Mouse (Mus musculus) C2C12 (cell line): ENCODE measurements around the gene Rbm5.

Experiments used
- CEBPB ChIP-seq: IDR thresholded peaks from one replicate; pipeline ENCODE4 v1.6.1; 2011; ENCODE audit warnings: low read depth, mild to moderate bottlenecking, control low read depth, moderate library complexity
- CTCF ChIP-seq: IDR thresholded peaks from one replicate; pipeline ENCODE4 v1.5.1; 2011; ENCODE audit not compliant: control insufficient read depth, insufficient read depth, insufficient read length
- FOSL1 ChIP-seq: IDR thresholded peaks from one replicate; pipeline ENCODE4 v1.8.0; 2011; ENCODE audit warnings: mild to moderate bottlenecking, low read length; ENCODE audit not compliant: poor library complexity, insufficient read depth, severe bottlenecking
- MYOD1 ChIP-seq: IDR thresholded peaks from one replicate; pipeline ENCODE4 v1.6.1; 2011; ENCODE audit warnings: low read depth; ENCODE audit not compliant: control insufficient read depth, insufficient read length

DNA sequence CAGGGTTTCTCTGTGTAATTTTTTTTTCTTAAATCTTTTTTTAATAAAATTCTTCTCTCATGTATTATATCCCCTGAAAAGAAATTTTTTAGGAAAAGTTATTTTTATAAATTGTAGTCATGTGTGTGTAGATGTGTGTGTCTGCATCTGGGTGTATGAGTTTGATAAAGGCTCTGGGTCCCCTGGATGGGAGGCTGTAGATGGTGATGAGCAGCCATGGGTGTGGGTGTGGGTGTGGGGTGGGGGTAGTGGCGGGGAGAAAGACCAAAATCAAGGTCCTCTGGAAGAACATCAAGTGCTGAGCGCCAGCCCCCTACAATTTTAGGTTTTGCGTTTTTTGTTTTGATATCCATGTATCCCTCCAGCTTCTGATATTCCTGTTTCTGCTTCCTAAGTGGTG lies 22.7 kb downstream of the Rbm5 start:
- no peak for TF ChIP-seq CTCF
- TF ChIP-seq FOSL1: no peak
- no peak for TF ChIP-seq MYOD1
- no peak for TF ChIP-seq CEBPB
